Mouse (Mus musculus): Measurements from ENCODE around the gene Igsf9b. TPM values are rescaled to one million over a fixed set of nuclear protein-coding genes. Genes with fewer than 3 reads are reported as not detected.

Igsf9b gene
- polyA plus RNA-seq, 1 experiment from 2014 or later = 3.6 TPM

- no peaks in the 10 kb centered on the region for H3K4me1 ChIP-seq (replicated peaks; ENCODE audit: control insufficient read depth, insufficient read depth, low read length)
- no peak overlapping the region for H3K27ac ChIP-seq (ENCODE audit: low read depth, low read length)
- no peaks in the 10 kb centered on the region for H3K27me3 ChIP-seq (replicated peaks; ENCODE audit: control insufficient read depth, insufficient read depth, low read length)
- no peak for ATAC-seq
- no peak for TF ChIP-seq CTCF (IDR thresholded peaks at IDR 0.05; ENCODE audit: low read depth)
- 68% methylated on average over 5 of the region's 5 CpGs for WGBS
- no peak overlapping the region for H3K4me2 ChIP-seq (replicated peaks; ENCODE audit: low read depth)
- H3K36me3 ChIP-seq (ENCODE audit: control insufficient read depth, insufficient read depth) = no peaks in the 10 kb centered on the region
- H3K9ac ChIP-seq (ENCODE audit: low read depth, low read length) = no peak overlapping the region
- H3K9me3 ChIP-seq (ENCODE audit: control insufficient read depth) = no peaks in the 10 kb centered on the region
- H3K4me3 ChIP-seq (ENCODE audit: low read depth, low read length) = no peak overlapping the region
Measured at GRCm38 (mm10) chr9:27277401-27278087, 21.5 kb upstream of the Igsf9b start.

- H3K9ac ChIP-seq (ENCODE audit: low read depth, low read length) = no peak overlapping the region
- H3K4me2 ChIP-seq (replicated peaks; ENCODE audit: low read depth) = no peak overlapping the region
- H3K27ac ChIP-seq (ENCODE audit: low read depth, low read length) = no peak overlapping the region
- no peaks in the 10 kb centered on the region for H3K27me3 ChIP-seq (replicated peaks; ENCODE audit: control insufficient read depth, insufficient read depth, low read length)
- no peak for TF ChIP-seq CTCF (IDR thresholded peaks at IDR 0.05; ENCODE audit: low read depth)
- ATAC-seq = no peak
- H3K36me3 ChIP-seq (ENCODE audit: control insufficient read depth, insufficient read depth) = no peaks in the 10 kb centered on the region
- no peaks in the 10 kb centered on the region for H3K4me1 ChIP-seq (replicated peaks; ENCODE audit: control insufficient read depth, insufficient read depth, low read length)
- WGBS = 74% methylated on average over 1 of the region's 1 CpGs
- H3K9me3 ChIP-seq (ENCODE audit: control insufficient read depth) = no peaks in the 10 kb centered on the region
- no peak overlapping the region for H3K4me3 ChIP-seq (ENCODE audit: low read depth, low read length)
Measured at GRCm38 (mm10) chr9:27279041-27279440, 20.0 kb upstream of the Igsf9b start.

DNA sequence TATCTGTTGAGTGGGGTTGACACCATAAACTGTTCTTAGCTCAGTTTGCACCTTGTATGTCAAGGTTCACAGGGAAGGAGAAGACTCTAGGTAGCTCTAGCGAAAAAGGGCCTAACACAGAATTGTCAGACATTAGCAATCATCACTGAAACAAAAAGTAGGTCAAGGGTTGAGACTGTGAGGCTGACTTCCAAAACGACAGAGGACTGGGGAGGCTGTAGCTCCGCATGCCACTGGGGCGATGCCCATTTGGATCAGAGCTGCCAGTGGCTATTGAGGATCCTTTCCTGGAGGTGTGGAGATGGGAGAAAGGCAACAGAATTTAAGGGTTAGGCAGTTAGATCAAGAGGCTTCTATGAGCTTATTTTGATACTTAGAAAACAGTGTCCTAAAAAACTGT is 18.0 kb upstream of the Igsf9b start:
- H3K4me1 ChIP-seq (replicated peaks; ENCODE audit: control insufficient read depth, insufficient read depth, low read length) = no peaks in the 10 kb centered on the region
- 73% methylated on average over 4 of the region's 4 CpGs for WGBS
- H3K27me3 ChIP-seq (replicated peaks; ENCODE audit: control insufficient read depth, insufficient read depth, low read length) = no peaks in the 10 kb centered on the region
- H3K9me3 ChIP-seq (ENCODE audit: control insufficient read depth) = no peaks in the 10 kb centered on the region
- ATAC-seq = no peak
- no peak for TF ChIP-seq CTCF (IDR thresholded peaks at IDR 0.05; ENCODE audit: low read depth)
- H3K4me2 ChIP-seq (replicated peaks; ENCODE audit: low read depth) = no peak overlapping the region
- no peak overlapping the region for H3K9ac ChIP-seq (ENCODE audit: low read depth, low read length)
- no peak overlapping the region for H3K4me3 ChIP-seq (ENCODE audit: low read depth, low read length)
- H3K27ac ChIP-seq (ENCODE audit: low read depth, low read length) = no peak overlapping the region
- no peaks in the 10 kb centered on the region for H3K36me3 ChIP-seq (ENCODE audit: control insufficient read depth, insufficient read depth)

DNA sequence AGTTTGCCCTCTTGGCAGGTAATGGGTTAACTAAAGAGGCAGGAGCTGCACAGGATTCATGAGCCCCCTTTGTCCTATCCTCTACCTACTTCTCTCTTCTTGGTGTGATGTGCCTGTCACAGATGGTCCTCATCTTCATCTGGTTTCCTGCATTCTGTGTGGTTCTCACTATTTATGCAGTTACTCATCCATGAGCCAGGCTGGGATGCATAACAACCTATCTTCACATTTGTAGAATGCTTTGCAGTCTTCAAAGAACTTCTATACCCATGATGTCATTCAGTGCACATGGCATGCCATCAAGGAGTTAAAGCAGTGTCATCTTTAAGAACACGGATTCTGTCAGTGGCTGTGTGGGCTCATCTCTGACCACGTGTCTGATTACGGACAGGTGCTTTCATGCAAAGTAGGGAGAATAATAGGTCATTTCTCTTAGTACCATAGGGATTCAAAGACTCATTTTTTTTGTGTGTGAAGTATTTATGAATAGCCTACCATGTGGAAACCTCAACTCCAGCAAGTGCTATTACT is 13.2 kb upstream of the Igsf9b start:
- no peaks in the 10 kb centered on the region for H3K9me3 ChIP-seq (ENCODE audit: control insufficient read depth)
- H3K4me1 ChIP-seq (replicated peaks; ENCODE audit: control insufficient read depth, insufficient read depth, low read length) = no peaks in the 10 kb centered on the region
- H3K9ac ChIP-seq (ENCODE audit: low read depth, low read length) = no peak overlapping the region
- no peak overlapping the region for H3K27ac ChIP-seq (ENCODE audit: low read depth, low read length)
- no peak for ATAC-seq
- no peak overlapping the region for H3K4me2 ChIP-seq (replicated peaks; ENCODE audit: low read depth)
- 65% methylated on average over 3 of the region's 3 CpGs for WGBS
- no peak for TF ChIP-seq CTCF (IDR thresholded peaks at IDR 0.05; ENCODE audit: low read depth)
- no peaks in the 10 kb centered on the region for H3K27me3 ChIP-seq (replicated peaks; ENCODE audit: control insufficient read depth, insufficient read depth, low read length)
- no peaks in the 10 kb centered on the region for H3K36me3 ChIP-seq (ENCODE audit: control insufficient read depth, insufficient read depth)
- no peak overlapping the region for H3K4me3 ChIP-seq (ENCODE audit: low read depth, low read length)

- Histone ChIP-seq H3K9ac (ENCODE audit: low read depth, low read length) (no peak overlapping the region), H3K36me3 (ENCODE audit: control insufficient read depth, insufficient read depth) (no peaks in the 10 kb centered on the region), H3K9me3 (ENCODE audit: control insufficient read depth) (no peaks in the 10 kb centered on the region), H3K27me3 (replicated peaks; ENCODE audit: control insufficient read depth, insufficient read depth, low read length) (no peaks in the 10 kb centered on the region), H3K4me3 (ENCODE audit: low read depth, low read length) (no peak overlapping the region), H3K27ac (ENCODE audit: low read depth, low read length) (no peak overlapping the region), H3K4me2 (replicated peaks; ENCODE audit: low read depth) (no peak overlapping the region), H3K4me1 (replicated peaks; ENCODE audit: control insufficient read depth, insufficient read depth, low read length) (no peaks in the 10 kb centered on the region)
- ATAC-seq = no peak
- no peak for TF ChIP-seq CTCF (IDR thresholded peaks at IDR 0.05; ENCODE audit: low read depth)
- WGBS = 81% methylated on average over 4 of the region's 4 CpGs
Measured at GRCm38 (mm10) chr9:27286296-27286695, 12.7 kb upstream of the Igsf9b start.

DNA sequence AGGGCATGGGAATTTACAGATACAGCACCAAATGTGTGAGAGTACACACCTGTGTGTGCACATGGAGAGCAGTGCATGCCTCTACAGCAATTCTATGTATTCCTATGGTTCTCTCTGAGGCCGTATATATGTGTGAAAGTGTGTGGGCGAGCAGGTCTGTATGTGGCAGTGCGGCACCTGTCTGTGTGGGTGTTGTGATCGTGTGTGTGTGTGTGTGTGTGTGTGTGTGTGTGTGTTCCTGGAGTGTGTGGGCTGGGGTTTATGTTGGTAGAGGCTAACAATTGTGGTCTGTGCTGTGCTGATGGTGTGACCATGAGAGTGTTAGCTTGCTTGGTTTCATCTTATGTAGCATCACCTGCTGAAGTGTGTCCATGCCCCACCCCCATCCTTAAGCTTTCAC is 12.1 kb upstream of the Igsf9b start:
- ATAC-seq = no peak
- 86% methylated on average over 4 of the region's 4 CpGs for WGBS
- TF ChIP-seq CTCF (IDR thresholded peaks at IDR 0.05; ENCODE audit: low read depth) = no peak

More for the DNA sequence above, 12.1 kb upstream of the Igsf9b start:
- H3K36me3 ChIP-seq (ENCODE audit: control insufficient read depth, insufficient read depth) = no peaks in the 10 kb centered on the region
- no peak overlapping the region for H3K9ac ChIP-seq (ENCODE audit: low read depth, low read length)
- no peaks in the 10 kb centered on the region for H3K9me3 ChIP-seq (ENCODE audit: control insufficient read depth)
- no peak overlapping the region for H3K4me2 ChIP-seq (replicated peaks; ENCODE audit: low read depth)
- H3K27ac ChIP-seq (ENCODE audit: low read depth, low read length) = no peak overlapping the region
- no peak overlapping the region for H3K4me3 ChIP-seq (ENCODE audit: low read depth, low read length)
- H3K4me1 ChIP-seq (replicated peaks; ENCODE audit: control insufficient read depth, insufficient read depth, low read length) = no peaks in the 10 kb centered on the region
- H3K27me3 ChIP-seq (replicated peaks; ENCODE audit: control insufficient read depth, insufficient read depth, low read length) = no peaks in the 10 kb centered on the region
